Mouse (Mus musculus) kidney, postnatal 0 days (tissue): ENCODE measurements around the gene Rae1. TPM values are rescaled to one million over a fixed set of nuclear protein-coding genes. Genes with fewer than 3 reads are reported as not detected.

ENCODE experiments used
- ATAC-seq: fragments of 200-750 bp; cut with Nextera tagmentation; replicated peaks from 2 replicates; pipeline ENCODE4 v1.8.0; 2017; ENCODE audit warnings: low read depth, moderate number of reproducible peaks, moderate TSS enrichment, moderate library complexity; ENCODE audit not compliant: low FRiP score
- DNase-seq: peaks from one replicate; pipeline ENCODE4 v3.0.0-alpha.2; 2016; ENCODE audit warnings: low spot score
- H3K27ac ChIP-seq: fragments of 300-500 bp; sonication (generic); 2 replicates; pipeline ENCODE4 v1.5.1; 2014; ENCODE audit warnings: mild to moderate bottlenecking
- H3K27me3 ChIP-seq: fragments of 300-500 bp; sonication (generic); 2 replicates; pipeline ENCODE4 v1.6.1; 2014; ENCODE audit warnings: low read length, mixed read lengths; ENCODE audit not compliant: insufficient read depth
- H3K36me3 ChIP-seq: fragments of 300-500 bp; sonication (generic); 2 replicates; pipeline ENCODE4 v1.6.1; 2014; ENCODE audit warnings: low read length, mixed read lengths; ENCODE audit not compliant: insufficient read depth
- H3K4me1 ChIP-seq: fragments of 300-500 bp; sonication (generic); replicated peaks from 2 replicates; pipeline ENCODE4 v1.6.1; 2014; ENCODE audit warnings: antibody characterized with exemption, low read length, mixed read lengths; ENCODE audit not compliant: insufficient read depth
- H3K4me2 ChIP-seq: fragments of 300-500 bp; sonication (generic); 2 replicates; pipeline ENCODE4 v1.6.1; 2014; ENCODE audit warnings: mild to moderate bottlenecking, low read length, moderate library complexity, mixed read lengths
- H3K4me3 ChIP-seq: fragments of 300-500 bp; sonication (generic); replicated peaks from 2 replicates; pipeline ENCODE4 v1.5.1; 2014; ENCODE audit warnings: low read depth, low read length
- H3K9ac ChIP-seq: fragments of 300-500 bp; sonication (generic); 2 replicates; pipeline ENCODE4 v1.6.1; 2014; ENCODE audit warnings: low read depth, low read length
- H3K9me3 ChIP-seq: fragments of 300-500 bp; sonication (generic); replicated peaks from 2 replicates; pipeline ENCODE4 v1.6.1; 2016; ENCODE audit warnings: low read length, inconsistent platforms, mixed read lengths
- CTCF ChIP-seq: IDR thresholded peaks from 2 replicates; pipeline ENCODE4 v1.5.1; 2016; ENCODE audit warnings: antibody characterized with exemption, low read depth, mild to moderate bottlenecking, moderate library complexity
- WGBS: fragments of 180-500 bp; shearing (Covaris S2); extraction: QIAGEN DNeasy Blood & Tissue Kit; methylation state at CpG from one replicate; pipeline ENCODE4 v1.1.7; 2014; 5-methylcytosine and 5-hydroxymethylcytosine counted together
- polyA plus RNA-seq: library from polyadenylated mRNA; unstranded; fragments of >200 nt; fragmentation: Nextera tagmentation; extraction: Ambion mirVana; gene quantifications from 2 replicates; pipeline ENCODE4 v1.2.1, GENCODE M21; 2015

Rae1 gene
- polyA plus RNA-seq, 1 experiment from 2014 or later, result 117 TPM

DNA sequence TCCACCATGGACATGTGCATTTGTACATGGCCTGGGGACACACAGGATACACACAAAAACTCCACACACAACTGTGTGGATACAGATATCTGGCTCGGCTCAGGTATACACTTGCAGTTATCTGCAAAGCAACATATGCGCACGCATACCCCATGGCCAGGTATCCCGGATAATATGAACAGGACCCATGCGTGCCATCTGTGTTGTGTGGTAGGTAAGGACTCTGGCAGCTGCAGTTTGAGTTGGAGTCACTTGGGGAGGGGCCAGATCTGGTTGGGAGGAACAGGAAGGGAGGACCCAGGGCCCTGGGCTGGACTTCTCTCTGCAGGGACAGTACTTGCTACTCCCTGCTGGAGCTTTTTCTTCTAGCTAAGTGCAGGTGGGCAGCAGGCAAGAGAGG, 35.7 kb downstream of the Rae1 start:
- no peaks in the 10 kb centered on the region for H3K27me3 ChIP-seq
- ATAC-seq (no peak), DNase-seq (no peak)
- WGBS, result 93% methylated on average over 5 of the region's 5 CpGs
- H3K9ac ChIP-seq, result no peak overlapping the region
- no peak for TF ChIP-seq CTCF
- peaks cover 18% of the 10 kb centered on the region; the same call in 1 of the 2 replicates for H3K36me3 ChIP-seq
- H3K4me2 ChIP-seq, result no peak overlapping the region
- H3K4me3 ChIP-seq, result no peak overlapping the region
- no peaks in the 10 kb centered on the region for H3K4me1 ChIP-seq
- no peaks in the 10 kb centered on the region for H3K9me3 ChIP-seq
- H3K27ac ChIP-seq, result no peak overlapping the region

DNA sequence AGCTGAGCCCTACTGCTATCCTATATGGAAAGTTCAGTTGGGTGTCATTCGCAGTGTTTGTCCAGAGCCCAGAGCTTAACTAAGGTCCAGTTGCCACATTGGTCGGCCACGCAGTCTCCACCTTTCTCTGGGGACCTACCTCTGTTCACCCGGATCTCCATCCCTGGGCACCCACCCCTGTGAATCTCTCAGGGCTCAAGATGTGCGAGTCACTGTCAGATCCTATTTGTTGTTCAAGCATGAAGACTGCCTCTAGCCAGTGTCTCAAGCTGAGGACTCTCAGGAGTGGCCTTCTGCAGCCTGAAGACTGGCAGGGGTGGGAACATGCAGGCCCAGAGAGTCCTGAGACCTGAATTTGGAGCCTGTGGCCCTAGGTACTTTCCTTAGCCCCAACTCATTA, 36.1 kb downstream of the Rae1 start:
- no peak for ATAC-seq
- Histone ChIP-seq H3K4me1 (no peaks in the 10 kb centered on the region), H3K36me3 (peaks cover 15% of the 10 kb centered on the region; the same call in 1 of the 2 replicates), H3K9ac (no peak overlapping the region), H3K4me3 (no peak overlapping the region), H3K9me3 (no peaks in the 10 kb centered on the region), H3K27me3 (no peaks in the 10 kb centered on the region), H3K4me2 (no peak overlapping the region), H3K27ac (no peak overlapping the region)
- 91% methylated on average over 5 of the region's 5 CpGs for WGBS
- TF ChIP-seq CTCF, result no peak
- no peak for DNase-seq

GRCm38 (mm10) chr2:173036611-173037010, 36.7 kb downstream of the Rae1 start:
- peaks cover 15% of the 10 kb centered on the region; the same call in 1 of the 2 replicates for H3K36me3 ChIP-seq
- no peaks in the 10 kb centered on the region for H3K27me3 ChIP-seq
- H3K4me3 ChIP-seq, result no peak overlapping the region
- ATAC-seq (no peak), DNase-seq (no peak)
- TF ChIP-seq CTCF, result no peak
- WGBS, result 48% methylated on average over 4 of the region's 4 CpGs
- H3K4me2 ChIP-seq, result no peak overlapping the region
- no peak overlapping the region for H3K27ac ChIP-seq
- no peaks in the 10 kb centered on the region for H3K9me3 ChIP-seq
- no peak overlapping the region for H3K9ac ChIP-seq
- H3K4me1 ChIP-seq, result no peaks in the 10 kb centered on the region

- Histone ChIP-seq H3K4me2 (no peak overlapping the region), H3K4me1 (no peaks in the 10 kb centered on the region), H3K27ac (no peak overlapping the region), H3K36me3 (peaks cover 15% of the 10 kb centered on the region; the same call in 1 of the 2 replicates), H3K4me3 (no peak overlapping the region), H3K9me3 (no peaks in the 10 kb centered on the region), H3K9ac (no peak overlapping the region), H3K27me3 (no peaks in the 10 kb centered on the region)
- 77% methylated on average over 5 of the region's 5 CpGs for WGBS
- ATAC-seq (no peak), DNase-seq (no peak)
- TF ChIP-seq CTCF, result no peak
These were observed 37.4 kb downstream of the Rae1 start for GRCm38 (mm10) chr2:173037347-173037746.

DNA sequence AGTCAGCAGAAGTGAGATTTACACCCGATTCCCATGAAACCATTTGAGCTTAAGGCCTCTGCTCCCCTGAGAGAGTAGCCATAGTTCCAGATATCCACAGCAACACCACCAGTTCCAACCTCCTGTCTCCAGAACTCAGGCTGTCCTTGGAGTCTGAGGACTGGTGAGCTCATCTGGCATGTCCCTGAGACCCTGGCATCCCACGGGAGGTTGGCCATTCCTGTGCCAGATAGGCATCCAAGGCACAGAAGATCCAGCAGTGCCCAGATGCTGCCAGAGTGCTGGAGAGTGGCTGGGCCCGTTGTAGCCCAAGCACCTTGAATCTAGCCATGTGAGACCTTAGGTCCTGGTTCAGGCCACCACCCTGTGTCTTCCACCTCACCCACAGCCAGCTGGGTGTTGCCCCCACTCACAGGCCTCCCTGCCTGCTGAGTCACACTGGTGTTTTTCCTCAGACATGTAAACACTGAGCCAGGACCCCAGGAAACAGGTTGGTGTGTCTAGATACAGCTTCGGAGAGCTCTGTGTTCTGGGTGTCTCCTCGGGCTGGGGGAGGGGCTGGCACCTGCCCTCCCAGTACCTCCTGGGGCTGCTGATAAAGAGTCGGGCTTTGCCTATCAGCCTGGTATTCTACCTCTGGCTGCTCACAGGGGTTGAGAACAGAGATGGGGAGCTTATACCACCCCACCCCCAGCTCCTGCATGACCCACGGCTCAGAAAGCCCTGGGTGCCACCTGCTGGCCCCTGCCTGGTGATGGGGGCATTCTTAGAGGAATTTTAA, 38.1 kb downstream of the Rae1 start:
- DNase-seq, result no peak
- no peak overlapping the region for H3K9ac ChIP-seq
- no peak for TF ChIP-seq CTCF
- H3K27me3 ChIP-seq, result no peaks in the 10 kb centered on the region
- H3K36me3 ChIP-seq, result peaks cover 15% of the 10 kb centered on the region; the same call in 1 of the 2 replicates
- no peaks in the 10 kb centered on the region for H3K9me3 ChIP-seq
- H3K4me2 ChIP-seq, result no peak overlapping the region
- no peak overlapping the region for H3K4me3 ChIP-seq
- no peak for ATAC-seq
- no peak overlapping the region for H3K27ac ChIP-seq
- WGBS, result 69% methylated on average over 7 of the region's 7 CpGs
- no peaks in the 10 kb centered on the region for H3K4me1 ChIP-seq

DNA sequence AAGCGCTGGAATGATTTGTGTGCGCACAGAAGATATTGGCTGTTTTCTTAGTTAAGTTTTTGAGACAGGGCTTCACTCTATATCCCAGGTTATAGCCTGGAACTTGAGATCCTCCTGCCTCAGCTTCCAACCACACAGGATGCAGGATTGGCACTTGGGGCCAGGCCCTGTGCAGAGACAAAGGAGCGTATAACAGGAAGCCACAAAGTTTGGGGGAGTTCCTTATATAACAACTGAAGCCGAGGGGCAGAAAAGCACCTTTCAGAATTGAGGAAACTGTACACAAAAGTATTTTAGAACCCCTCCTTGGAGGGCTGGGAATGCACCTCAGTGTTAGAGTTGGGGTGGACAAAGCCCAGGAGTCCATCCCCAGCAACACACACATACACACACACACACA, 39.1 kb downstream of the Rae1 start:
- no peak overlapping the region for H3K4me2 ChIP-seq
- 0 out of 2 replicates have a peak, but pooled peaks cover 8% of the 10 kb centered on the region for H3K36me3 ChIP-seq
- H3K9me3 ChIP-seq, result no peaks in the 10 kb centered on the region
- ATAC-seq, result no peak
- H3K4me1 ChIP-seq, result no peaks in the 10 kb centered on the region
- H3K27ac ChIP-seq, result no peak overlapping the region
- DNase-seq, result no peak
- no peak for TF ChIP-seq CTCF
- no peak overlapping the region for H3K4me3 ChIP-seq
- H3K27me3 ChIP-seq, result no peaks in the 10 kb centered on the region
- WGBS, result 83% methylated on average over 4 of the region's 4 CpGs
- no peak overlapping the region for H3K9ac ChIP-seq
